Mouse (Mus musculus): ENCODE measurements at regions not wholly inside any gene's neighbourhood (a gene's known extent, or its start where the extent isn't known, plus 50 kb on each side); places are given as distances from the start of the nearest gene placed in this dataset.

DNA sequence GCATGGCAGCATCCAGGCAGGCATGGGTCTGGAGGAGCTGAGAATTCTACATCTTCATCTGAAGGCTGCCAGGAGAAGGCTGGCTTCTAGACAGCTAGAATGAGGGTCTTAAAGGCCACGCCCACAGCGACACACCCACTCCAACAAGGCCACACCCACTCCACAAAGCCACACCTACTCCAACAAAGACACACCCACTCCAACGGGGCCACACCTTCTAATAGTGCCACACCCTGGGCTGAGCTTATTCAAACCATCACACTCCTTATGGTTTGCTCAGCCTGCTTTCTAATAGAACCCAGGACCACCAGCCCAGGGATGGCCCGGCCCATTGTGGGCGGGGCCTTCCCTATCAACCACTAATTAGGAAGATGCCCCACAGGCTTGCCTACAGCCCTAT lies 149.0 kb downstream of the 2410131K14Rik start:
- no peak for TF ChIP-seq POLR2A (IDR thresholded peaks at IDR 0.05; ENCODE audit: low read depth, low read length)
- TF ChIP-seq CTCF (IDR thresholded peaks at IDR 0.05; ENCODE audit: borderline replicate concordance, insufficient read depth, low read length): no peak
